Mouse (Mus musculus) brain, embryonic 14.5 days (tissue): ENCODE results near the gene Gmnn.

Experiments
- CTCF ChIP-seq: fragments of 200-500 bp; IDR thresholded peaks from 2 replicates; pipeline ENCODE4 v1.5.1; 2012; ENCODE audit warnings: inconsistent platforms, mild to moderate bottlenecking, moderate library complexity, borderline replicate concordance; ENCODE audit not compliant: insufficient read depth, insufficient read length; ENCODE audit errors: extremely low read depth
- POLR2A ChIP-seq: fragments of 200-500 bp; IDR thresholded peaks from 2 replicates; pipeline ENCODE4 v1.6.1; 2012; ENCODE audit warnings: mild to moderate bottlenecking, inconsistent platforms, borderline replicate concordance; ENCODE audit not compliant: poor library complexity, insufficient read depth, insufficient read length, severe bottlenecking; ENCODE audit errors: extremely low read depth

- TF ChIP-seq CTCF = no peak
- TF ChIP-seq POLR2A = no peak
These were observed 32.6 kb downstream of the Gmnn start for GRCm38 (mm10) chr13:24729128-24729527.
